Mouse (Mus musculus) ES-Bruce4 (cell line): ENCODE results near the gene Ankra2. TPM values are rescaled to one million over a fixed set of nuclear protein-coding genes. Genes with fewer than 3 reads are reported as not detected.

Experiments
- H3K27ac ChIP-seq: 2 replicates; pipeline ENCODE4 v1.5.1; 2012; ENCODE audit warnings: low read length, inconsistent platforms; ENCODE audit not compliant: insufficient read depth
- H3K27me3 ChIP-seq: 2 replicates; pipeline ENCODE4 v1.6.1; 2012; ENCODE audit warnings: mild to moderate bottlenecking, low read length, inconsistent platforms; ENCODE audit not compliant: control insufficient read depth, poor library complexity, insufficient read depth, severe bottlenecking
- H3K36me3 ChIP-seq: 2 replicates; pipeline ENCODE4 v1.6.1; 2012; ENCODE audit warnings: inconsistent platforms, mild to moderate bottlenecking, low read length, moderate library complexity; ENCODE audit not compliant: control insufficient read depth, poor library complexity, insufficient read depth, severe bottlenecking
- H3K4me1 ChIP-seq: one replicate; pipeline ENCODE4 v1.8.1; 2011; ENCODE audit warnings: low read length; ENCODE audit not compliant: control insufficient read depth, insufficient read depth
- H3K4me3 ChIP-seq: 2 replicates; pipeline ENCODE4 v1.5.1; 2011; ENCODE audit warnings: low read depth, mild to moderate bottlenecking, low read length
- H3K9ac ChIP-seq: 2 replicates; pipeline ENCODE4 v1.6.1; 2012; ENCODE audit warnings: low read depth, mild to moderate bottlenecking, inconsistent platforms; ENCODE audit not compliant: poor library complexity, severe bottlenecking
- H3K9me3 ChIP-seq: replicated peaks from 2 replicates; pipeline ENCODE4 v1.6.1; 2012; ENCODE audit warnings: mild to moderate bottlenecking, low read length, inconsistent platforms; ENCODE audit not compliant: control insufficient read depth, poor library complexity, insufficient read depth, severe bottlenecking
- CTCF ChIP-seq: IDR thresholded peaks from one replicate; pipeline ENCODE4 v1.8.1; 2011; ENCODE audit warnings: low read depth, low read length
- EP300 ChIP-seq: IDR thresholded peaks from 2 replicates; pipeline ENCODE4 v1.6.1; 2011; ENCODE audit warnings: low read depth, low read length; ENCODE audit not compliant: insufficient read depth
- POLR2A ChIP-seq: IDR thresholded peaks from one replicate; pipeline ENCODE4 v1.8.1; 2011; ENCODE audit warnings: low read length; ENCODE audit not compliant: insufficient read depth
- polyA plus RNA-seq: library from polyadenylated mRNA; stranded (reverse); fragments of >200 nt; gene quantifications from 2 replicates; pipeline ENCODE4 v1.2.4, GENCODE M21; 2011; ENCODE audit warnings: low read depth; ENCODE audit not compliant: missing spikeins, insufficient read depth, insufficient read length

The Ankra2 gene
- polyA plus RNA-seq, 1 experiment = 34.6 TPM

DNA sequence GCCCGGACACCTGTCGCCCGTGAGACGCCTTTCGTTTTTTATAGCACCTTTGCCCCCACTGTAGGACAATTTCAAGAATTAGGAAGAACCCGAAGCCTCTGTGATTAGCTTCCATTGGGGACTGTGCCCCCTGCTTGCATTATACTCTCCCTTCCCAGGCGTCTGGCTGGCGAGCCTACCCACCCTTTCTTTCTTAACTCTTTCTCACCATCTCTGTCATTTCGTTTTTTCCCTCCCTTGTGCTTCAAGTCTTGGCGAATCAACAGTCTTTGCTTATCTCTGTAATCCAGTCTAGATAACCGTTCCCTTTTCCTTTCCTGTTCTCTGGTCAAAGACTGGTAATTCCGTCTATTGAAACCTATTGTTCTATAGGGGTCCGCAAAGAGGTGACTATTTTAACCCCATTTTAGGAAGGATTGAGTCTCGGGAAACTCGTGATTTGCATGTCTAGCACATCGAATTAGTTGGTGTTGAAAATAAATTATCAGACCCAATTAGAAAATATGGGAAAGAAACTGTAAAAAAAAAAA lies 649 bp downstream of the Ankra2 start:
- Histone ChIP-seq H3K27me3 (no peaks in the 10 kb centered on the region), H3K9ac (peak overlapping the region; percentile 78), H3K4me1 (no peaks in the 10 kb centered on the region), H3K9me3 (no peaks in the 10 kb centered on the region), H3K36me3 (peaks cover 18% of the 10 kb centered on the region), H3K4me3 (peak overlapping the region; percentile 83), H3K27ac (no peak overlapping the region)
- TF ChIP-seq CTCF (no peak), EP300 (no peak), POLR2A (no peak)

DNA sequence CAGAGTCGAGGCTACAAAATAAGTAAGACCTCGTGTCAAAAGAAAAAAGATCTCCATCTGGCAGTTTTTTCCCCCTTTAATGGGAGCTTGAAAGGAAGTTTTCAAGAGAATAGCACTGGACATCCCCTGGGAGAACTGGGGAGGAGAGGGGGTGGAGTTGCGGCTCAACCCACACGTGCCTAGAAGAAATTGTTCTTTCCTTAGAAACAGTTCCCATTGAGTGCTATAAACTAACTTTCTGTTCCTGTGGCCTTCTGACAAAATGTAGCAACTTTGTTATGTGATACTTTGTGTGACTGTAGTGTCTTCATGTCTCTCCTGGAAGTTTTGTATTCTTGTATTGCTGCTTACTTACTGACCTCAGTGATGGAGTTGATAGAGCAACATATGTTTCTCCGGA lies 1.2 kb downstream of the Ankra2 start:
- Histone ChIP-seq H3K36me3 (peaks cover 13% of the 10 kb centered on the region), H3K27me3 (no peaks in the 10 kb centered on the region), H3K27ac (no peak overlapping the region), H3K9ac (peak overlapping the region; percentile 78; the same call in 1 of the 2 replicates), H3K4me3 (no peak overlapping the region), H3K9me3 (no peaks in the 10 kb centered on the region), H3K4me1 (no peaks in the 10 kb centered on the region)
- TF ChIP-seq EP300 = no peak
- no peak for TF ChIP-seq CTCF
- no peak for TF ChIP-seq POLR2A

DNA sequence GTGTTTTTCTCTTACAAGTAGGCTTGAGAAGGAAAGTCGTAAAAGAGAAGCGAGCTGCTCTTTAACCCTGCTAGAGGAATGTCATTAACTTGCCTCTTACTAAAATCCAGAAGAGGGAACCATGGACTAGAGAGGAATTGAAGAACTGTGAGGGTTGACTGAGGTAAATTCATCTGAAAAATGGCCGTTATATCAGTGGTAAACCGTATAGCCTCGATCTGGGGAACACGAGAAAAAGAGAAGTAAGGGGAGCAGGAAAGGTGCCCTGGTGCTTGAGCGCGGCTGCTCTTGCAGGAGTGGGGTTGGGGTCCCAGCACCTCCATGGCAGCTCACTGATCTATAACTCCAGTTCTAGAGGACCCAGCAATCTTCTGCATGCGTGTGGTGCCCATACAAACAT lies 11.1 kb downstream of the Ankra2 start:
- no peaks in the 10 kb centered on the region for H3K4me1 ChIP-seq
- H3K4me3 ChIP-seq = no peak overlapping the region
- no peak for TF ChIP-seq POLR2A
- no peak for TF ChIP-seq CTCF
- no peak for TF ChIP-seq EP300
- H3K27me3 ChIP-seq = no peaks in the 10 kb centered on the region; the same call in 1 of the 2 replicates
- no peak overlapping the region for H3K9ac ChIP-seq
- peaks cover 8% of the 10 kb centered on the region for H3K36me3 ChIP-seq
- H3K9me3 ChIP-seq = no peaks in the 10 kb centered on the region
- no peak overlapping the region for H3K27ac ChIP-seq

DNA sequence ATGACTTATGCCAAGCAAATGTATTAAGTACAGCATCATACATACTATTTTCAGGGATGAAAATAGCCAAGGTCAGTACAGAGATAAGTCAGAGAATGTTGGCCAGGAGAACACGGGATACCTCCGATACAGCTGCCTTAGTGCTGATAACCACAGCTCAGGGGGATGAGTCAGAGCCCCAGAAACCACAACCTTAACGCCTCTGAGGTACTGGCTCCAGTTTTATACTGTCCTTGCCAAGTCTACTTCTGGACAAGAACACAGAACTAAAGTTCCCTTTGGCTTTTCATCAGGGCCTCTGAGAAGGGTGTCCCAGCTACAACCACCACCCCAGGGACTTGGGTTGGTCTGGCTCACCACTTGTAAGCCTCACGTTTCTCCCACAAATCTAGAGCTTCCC lies 12.8 kb downstream of the Ankra2 start:
- Histone ChIP-seq H3K27ac (no peak overlapping the region), H3K9ac (no peak overlapping the region), H3K27me3 (no peaks in the 10 kb centered on the region; the same call in 1 of the 2 replicates), H3K9me3 (no peaks in the 10 kb centered on the region), H3K36me3 (peaks cover 8% of the 10 kb centered on the region), H3K4me1 (no peaks in the 10 kb centered on the region), H3K4me3 (no peak overlapping the region)
- TF ChIP-seq EP300 (no peak), POLR2A (no peak), CTCF (no peak)

DNA sequence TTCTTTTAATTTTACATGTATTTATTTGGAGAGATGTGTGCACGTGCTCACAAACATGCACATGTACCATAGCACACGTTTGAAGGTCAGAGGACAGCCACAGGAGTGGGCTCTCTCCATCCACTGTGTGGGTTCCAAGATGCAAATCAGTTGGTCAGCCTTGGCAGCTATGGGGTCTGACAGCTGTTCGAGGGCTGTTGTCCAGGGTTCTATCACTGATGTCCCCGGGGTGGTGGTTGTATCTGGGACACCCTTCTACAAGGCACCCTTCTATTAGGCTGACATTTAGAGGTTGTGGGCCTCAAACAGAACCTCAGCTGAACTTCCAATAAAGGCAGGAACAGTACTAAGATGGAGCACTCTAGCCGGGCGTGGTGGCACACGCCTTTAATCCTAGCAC lies 13.4 kb downstream of the Ankra2 start:
- TF ChIP-seq EP300 (no peak), POLR2A (no peak), CTCF (no peak)
- no peak overlapping the region for H3K4me3 ChIP-seq
- H3K27ac ChIP-seq = no peak overlapping the region
- no peak overlapping the region for H3K9ac ChIP-seq
- no peaks in the 10 kb centered on the region; the same call in 1 of the 2 replicates for H3K27me3 ChIP-seq
- H3K36me3 ChIP-seq = peaks cover 8% of the 10 kb centered on the region
- H3K9me3 ChIP-seq = no peaks in the 10 kb centered on the region
- H3K4me1 ChIP-seq = no peaks in the 10 kb centered on the region

DNA sequence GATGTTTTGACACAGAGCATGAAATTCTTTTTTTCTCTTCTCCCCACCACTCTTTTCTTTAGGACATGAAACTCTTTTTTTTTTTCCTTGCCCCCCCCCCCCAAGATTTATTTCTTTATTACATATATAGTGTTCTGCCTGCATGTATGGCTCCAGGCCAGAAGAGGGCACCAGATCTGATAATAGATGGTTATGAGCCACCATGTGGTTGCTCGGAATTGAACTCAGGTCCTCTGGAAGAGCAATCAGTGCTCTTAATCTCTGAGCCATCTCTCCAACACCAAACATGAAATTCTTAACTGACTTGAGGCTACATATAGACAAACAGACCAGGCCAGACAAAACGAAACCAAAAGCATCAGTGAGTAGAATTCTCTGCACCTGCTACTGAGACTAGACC lies 14.6 kb downstream of the Ankra2 start:
- no peak for TF ChIP-seq POLR2A
- TF ChIP-seq CTCF = no peak
- H3K9me3 ChIP-seq = no peaks in the 10 kb centered on the region
- H3K36me3 ChIP-seq = peaks cover 6% of the 10 kb centered on the region
- H3K4me3 ChIP-seq = no peak overlapping the region
- no peaks in the 10 kb centered on the region; the same call in 1 of the 2 replicates for H3K27me3 ChIP-seq
- H3K4me1 ChIP-seq = no peaks in the 10 kb centered on the region
- no peak overlapping the region for H3K27ac ChIP-seq
- no peak overlapping the region for H3K9ac ChIP-seq
